Mouse (Mus musculus): Measurements from ENCODE around the gene Olfr1371.
"Not testable (repeated sequence)": the region's sequence is repeated elsewhere in the genome, so short reads cannot be mapped to it uniquely, and the experiment has no call there.

Olfr1371 gene

GRCm38 (mm10) chr11:52225986-52226599, 12.3 kb upstream of the Olfr1371 start:
- no peak for DNase-seq (ENCODE audit: low spot score in 2 of 2)

GRCm38 (mm10) chr11:52223968-52224682, 10.3 kb upstream of the Olfr1371 start:
- no peak for DNase-seq (ENCODE audit: low spot score in 2 of 2)

- no peak for DNase-seq (ENCODE audit: low spot score in 2 of 2)
These were observed 9.1 kb upstream of the Olfr1371 start for GRCm38 (mm10) chr11:52222891-52223290.

GRCm38 (mm10) chr11:52221921-52222320, 8.1 kb upstream of the Olfr1371 start:
- not testable (repeated sequence) for DNase-seq (ENCODE audit: low spot score in 2 of 2)

- DNase-seq (ENCODE audit: low spot score in 2 of 2): peak; percentile 28 to 43
These were observed 6.5 kb upstream of the Olfr1371 start for GRCm38 (mm10) chr11:52220282-52220681.

GRCm38 (mm10) chr11:52196496-52197023, 17.2 kb downstream of the Olfr1371 start:
- DNase-seq (ENCODE audit: low spot score in 2 of 2): not testable (repeated sequence)

GRCm38 (mm10) chr11:52180651-52181050, 33.1 kb downstream of the Olfr1371 start:
- not testable (repeated sequence) for DNase-seq (ENCODE audit: low spot score in 2 of 2)

- not testable (repeated sequence) for DNase-seq (ENCODE audit: low spot score in 2 of 2)
These were observed 33.9 kb downstream of the Olfr1371 start for GRCm38 (mm10) chr11:52179897-52180296.

GRCm38 (mm10) chr11:52168461-52168860, 45.3 kb downstream of the Olfr1371 start:
- no peak for DNase-seq (ENCODE audit: low spot score in 2 of 2)

- DNase-seq (ENCODE audit: low spot score in 2 of 2): not testable (repeated sequence)
These were observed 45.9 kb downstream of the Olfr1371 start for GRCm38 (mm10) chr11:52167901-52168302.

- peak in 1 of 2 experiments; percentile 7 for DNase-seq (ENCODE audit: low spot score in 2 of 2)
These were observed 46.7 kb downstream of the Olfr1371 start for GRCm38 (mm10) chr11:52167126-52167525.

- DNase-seq (ENCODE audit: low spot score in 2 of 2): no peak
These were observed 49.9 kb downstream of the Olfr1371 start for GRCm38 (mm10) chr11:52163926-52164325.
